Comparison of ENCODE assay signal across 18 mouse cellular contexts in the genomic region with DNA sequence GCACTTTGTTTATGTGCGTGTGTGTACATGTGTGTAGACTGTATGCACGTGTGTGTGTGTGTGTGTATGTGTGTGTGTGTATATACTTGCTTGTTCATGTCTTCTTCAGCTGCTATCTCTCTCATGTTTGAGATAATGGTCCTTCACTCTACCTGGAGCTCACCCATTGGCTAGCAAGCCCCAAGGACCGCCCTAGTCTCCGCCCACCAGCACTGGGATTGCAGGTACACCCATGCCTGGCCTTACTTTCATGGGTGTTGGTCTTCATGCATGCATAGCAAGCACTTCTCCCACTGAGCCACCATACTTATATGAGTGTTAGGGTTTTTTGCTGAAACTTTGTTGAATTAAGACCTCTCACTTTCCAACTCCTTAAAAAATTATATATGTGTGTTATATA. TPM values are rescaled to one million over a fixed set of nuclear protein-coding genes. Genes with fewer than 3 reads are reported as not detected.
A peak's percentile ranks its signal among the peaks of the same experiment; 100 is the strongest.
DNase-seq lines count a peak whose midpoint lies in the region; ATAC-seq and TF ChIP-seq lines count a peak whose summit lies in the region.
"Had no signal": no experiment of that assay in that cellular context is flagged by ENCODE, and none has a peak within 500 bp of the region (broad histone marks: within the 10 kb centered on the region; RNA-seq: fewer than 3 reads in every experiment).

No protein-coding gene starts in this region.

- H3K4me2 ChIP-seq in intestine, embryonic 15.5 days (replicated peaks) = no peak overlapping the region
- H3K4me2 ChIP-seq in intestine, postnatal 0 days (replicated peaks; ENCODE audit: low read depth) = no peak overlapping the region
- H3K4me2 ChIP-seq in embryonic facial prominence, embryonic 11.5 days (ENCODE audit: low read depth, low read length) = no peak overlapping the region
- H3K4me2 ChIP-seq in limb, embryonic 13.5 days (replicated peaks) = peak overlapping the region; percentile 52; the same call in 1 of the 2 replicates
- H3K4me2 ChIP-seq: hindbrain, embryonic 15.5 days had no signal

- H3K4me3 ChIP-seq in intestine, embryonic 15.5 days (replicated peaks) = no peak overlapping the region
- H3K4me3 ChIP-seq in intestine, postnatal 0 days (ENCODE audit: low read depth, low read length) = no peak overlapping the region
- no peak overlapping the region for H3K4me3 ChIP-seq in embryonic facial prominence, embryonic 11.5 days (ENCODE audit: low read depth, low read length)
- H3K4me3 ChIP-seq in limb, embryonic 13.5 days = no peak overlapping the region
- H3K4me3 ChIP-seq: hindbrain, embryonic 15.5 days; myocyte had no signal

- 72% methylated on average over 4 of the region's 4 CpGs for WGBS in intestine, embryonic 15.5 days
- WGBS in intestine, postnatal 0 days = 75% methylated on average over 4 of the region's 4 CpGs
- WGBS in embryonic facial prominence, embryonic 11.5 days = 77% methylated on average over 4 of the region's 4 CpGs
- 68% methylated on average over 4 of the region's 4 CpGs for WGBS in limb, embryonic 13.5 days

- H3K9ac ChIP-seq in intestine, embryonic 15.5 days = no peak overlapping the region
- H3K9ac ChIP-seq in intestine, postnatal 0 days (ENCODE audit: low read depth, low read length) = no peak overlapping the region
- no peak overlapping the region for H3K9ac ChIP-seq in embryonic facial prominence, embryonic 11.5 days (replicated peaks; ENCODE audit: low read length)
- H3K9ac ChIP-seq in limb, embryonic 13.5 days = no peak overlapping the region
- H3K9ac ChIP-seq: forebrain, postnatal 0 days; hindbrain, embryonic 15.5 days had no signal

- no peak overlapping the region for H3K27ac ChIP-seq in intestine, embryonic 15.5 days
- H3K27ac ChIP-seq in intestine, postnatal 0 days (ENCODE audit: low read depth, low read length) = no peak overlapping the region; the same call in 1 of the 2 replicates
- no peak overlapping the region for H3K27ac ChIP-seq in embryonic facial prominence, embryonic 11.5 days (replicated peaks; ENCODE audit: low read depth, low read length)
- peak overlapping the region; percentile 92; the same call in 1 of the 2 replicates for H3K27ac ChIP-seq in limb, embryonic 13.5 days
- H3K27ac ChIP-seq: hindbrain, embryonic 15.5 days had no signal

- no peaks in the 10 kb centered on the region for H3K27me3 ChIP-seq in intestine, embryonic 15.5 days (replicated peaks)
- H3K27me3 ChIP-seq in intestine, postnatal 0 days (replicated peaks; ENCODE audit: control insufficient read depth, insufficient read depth, low read length) = no peaks in the 10 kb centered on the region
- H3K27me3 ChIP-seq in embryonic facial prominence, embryonic 11.5 days (ENCODE audit: control insufficient read depth, insufficient read depth, low read length) = no peaks in the 10 kb centered on the region
- no peaks in the 10 kb centered on the region for H3K27me3 ChIP-seq in limb, embryonic 13.5 days
- H3K27me3 ChIP-seq: hindbrain, embryonic 15.5 days; Patski had no signal

- DNase-seq in NIH3T3 (ENCODE audit: low read depth) = peak; percentile 24
- no peak for DNase-seq in embryonic facial prominence, embryonic 11.5 days (ENCODE audit: low spot score)
- no peak for DNase-seq in adrenal gland, adult (ENCODE audit: inconsistent age in 2 of 2, low spot score in 1 of 2)
- no peak for DNase-seq in testis, postnatal 14 days (ENCODE audit: low spot score)
- DNase-seq: cerebellum, adult 8-10 months; embryo, embryonic 11 days; forebrain, postnatal 0 days; gastrocnemius, postnatal 10 days; kidney, postnatal 14 days; layer of hippocampus, adult 9-11 months; lung, postnatal 10 days; right cerebral cortex, postnatal 14 days had no signal

- H3K9me3 ChIP-seq in intestine, embryonic 15.5 days = no peaks in the 10 kb centered on the region
- no peaks in the 10 kb centered on the region for H3K9me3 ChIP-seq in intestine, postnatal 0 days (ENCODE audit: control insufficient read depth)
- H3K9me3 ChIP-seq in embryonic facial prominence, embryonic 11.5 days (replicated peaks; ENCODE audit: control insufficient read depth, low read length) = no peaks in the 10 kb centered on the region
- no peaks in the 10 kb centered on the region for H3K9me3 ChIP-seq in limb, embryonic 13.5 days
- H3K9me3 ChIP-seq: hindbrain, embryonic 15.5 days had no signal

- peaks cover 74% of the 10 kb centered on the region for H3K4me1 ChIP-seq in intestine, embryonic 15.5 days (replicated peaks)
- H3K4me1 ChIP-seq in intestine, postnatal 0 days (replicated peaks; ENCODE audit: control insufficient read depth, insufficient read depth, low read length) = peaks cover 22% of the 10 kb centered on the region
- peaks cover 8% of the 10 kb centered on the region for H3K4me1 ChIP-seq in embryonic facial prominence, embryonic 11.5 days (ENCODE audit: control insufficient read depth, insufficient read depth, low read length)
- H3K4me1 ChIP-seq in limb, embryonic 13.5 days = peaks cover 98% of the 10 kb centered on the region

- H3K36me3 ChIP-seq in intestine, embryonic 15.5 days = no peaks in the 10 kb centered on the region
- peaks cover 4% of the 10 kb centered on the region; the same call in 1 of the 2 replicates for H3K36me3 ChIP-seq in intestine, postnatal 0 days (ENCODE audit: control insufficient read depth, insufficient read depth)
- H3K36me3 ChIP-seq in embryonic facial prominence, embryonic 11.5 days (replicated peaks; ENCODE audit: control insufficient read depth, insufficient read depth, low read depth, low read length) = no peaks in the 10 kb centered on the region
- H3K36me3 ChIP-seq in limb, embryonic 13.5 days = peaks cover 16% of the 10 kb centered on the region
- H3K36me3 ChIP-seq: hindbrain, embryonic 15.5 days had no signal

- no peak for TF ChIP-seq CTCF in intestine, postnatal 0 days (IDR thresholded peaks at IDR 0.05; ENCODE audit: low read depth)

- ATAC-seq in intestine, embryonic 15.5 days = peak; percentile 48; the same call in 1 of the 2 replicates
- ATAC-seq in intestine, postnatal 0 days = no peak
- 0 out of 2 replicates have a peak, but pooled peaks have one; percentile 24 for ATAC-seq in embryonic facial prominence, embryonic 11.5 days (replicated peaks; ENCODE audit: insufficient number of reproducible peaks, low FRiP score, low TSS enrichment, low read depth)
- no peak for ATAC-seq in limb, embryonic 13.5 days (ENCODE audit: low FRiP score, low read depth)
- ATAC-seq: forebrain, postnatal 0 days; Patski had no signal

RNA-seq across cellular contexts. Expression of a gene that starts 40.5 kb away (rescaled TPM):
- polyA plus RNA-seq in intestine, embryonic 15.5 days (2015; fragmentation: Nextera tagmentation; extraction: Ambion mirVana) = 11.9 and 13.0 TPM in 2 replicates
- 5.4 and 6.1 TPM in 2 replicates for polyA plus RNA-seq in intestine, postnatal 0 days (2015; fragmentation: Nextera tagmentation; extraction: Ambion mirVana)
- polyA plus RNA-seq in embryonic facial prominence, embryonic 11.5 days (2014; fragmentation: Nextera tagmentation; extraction: Ambion mirVana) = 9.3 and 9.8 TPM in 2 replicates
- polyA plus RNA-seq in limb, embryonic 13.5 days (2015; fragmentation: Nextera tagmentation; extraction: Ambion mirVana) = 10.8 and 11.0 TPM in 2 replicates

Comparison
In these comparisons a context has a peak if more than half of its experiments do, and no peak if none do; other contexts are left out.
1. ATAC-seq: peak in intestine, embryonic 15.5 days (single experiment) and embryonic facial prominence, embryonic 11.5 days (single experiment); none in intestine, postnatal 0 days (single experiment) and limb, embryonic 13.5 days (single experiment).